Mouse (Mus musculus): ENCODE measurements around the gene Prkn. TPM values are rescaled to one million over a fixed set of nuclear protein-coding genes. Genes with fewer than 3 reads are reported as not detected.

Prkn gene
- polyA plus RNA-seq (2016; fragmentation: Nextera tagmentation; extraction: Ambion mirVana), result 2.2 and 2.4 TPM in 2 replicates

- H3K4me2 ChIP-seq (replicated peaks), result peak within 1 kb of the TSS; percentile 79
- peak within 1 kb of the TSS; percentile 78 for H3K27ac ChIP-seq
- H3K4me3 ChIP-seq, result peak within 1 kb of the TSS; percentile 65
- peak within 1 kb of the TSS; percentile 71 for H3K9ac ChIP-seq
- no peaks in the 10 kb centered on the region for H3K27me3 ChIP-seq
- peaks cover 5% of the 10 kb centered on the region for H3K4me1 ChIP-seq
- peak; percentile 95 for ATAC-seq (ENCODE audit: low FRiP score)
- H3K9me3 ChIP-seq (replicated peaks), result no peaks in the 10 kb centered on the region
- no peaks in the 10 kb centered on the region for H3K36me3 ChIP-seq
- under 1% methylated on average over 45 of the region's 58 CpGs for WGBS
These were observed at the start of gene Prkn, which contains the start of gene Pacrg for GRCm38 (mm10) chr17:10840148-10840707. Gene Prkn (plus strand): TSS chr17:10840384. Gene Pacrg (minus strand): TSS chr17:10840311.

- Histone ChIP-seq H3K27ac (no peak overlapping the region), H3K4me1 (no peaks in the 10 kb centered on the region; the same call in 1 of the 2 replicates), H3K9me3 (replicated peaks) (no peaks in the 10 kb centered on the region), H3K27me3 (no peaks in the 10 kb centered on the region), H3K4me3 (no peak overlapping the region), H3K36me3 (no peaks in the 10 kb centered on the region), H3K9ac (no peak overlapping the region), H3K4me2 (replicated peaks) (no peak overlapping the region)
- WGBS, result 51% methylated on average over 3 of the region's 3 CpGs
- no peak for ATAC-seq (ENCODE audit: low FRiP score)
These were observed 48.5 kb upstream of the Prkn start for GRCm38 (mm10) chr17:10791661-10792060.

GRCm38 (mm10) chr17:10806692-10807091 lies 33.5 kb upstream of the Prkn start:
- H3K27me3 ChIP-seq, result no peaks in the 10 kb centered on the region
- no peaks in the 10 kb centered on the region for H3K36me3 ChIP-seq
- WGBS, result 86% methylated on average over 4 of the region's 4 CpGs
- no peak overlapping the region for H3K9ac ChIP-seq
- H3K4me2 ChIP-seq (replicated peaks), result no peak overlapping the region
- peaks cover 6% of the 10 kb centered on the region for H3K4me1 ChIP-seq
- H3K27ac ChIP-seq, result no peak overlapping the region
- no peaks in the 10 kb centered on the region for H3K9me3 ChIP-seq (replicated peaks)
- no peak for ATAC-seq (ENCODE audit: low FRiP score)
- no peak overlapping the region for H3K4me3 ChIP-seq

GRCm38 (mm10) chr17:10807261-10807998 lies 32.8 kb upstream of the Prkn start:
- H3K4me1 ChIP-seq, result peaks cover 6% of the 10 kb centered on the region
- H3K4me2 ChIP-seq (replicated peaks), result no peak overlapping the region
- no peak overlapping the region for H3K4me3 ChIP-seq
- WGBS, result 78% methylated on average over 13 of the region's 13 CpGs
- no peaks in the 10 kb centered on the region for H3K27me3 ChIP-seq
- H3K9ac ChIP-seq, result no peak overlapping the region
- no peaks in the 10 kb centered on the region for H3K9me3 ChIP-seq (replicated peaks)
- no peak for ATAC-seq (ENCODE audit: low FRiP score)
- no peaks in the 10 kb centered on the region for H3K36me3 ChIP-seq
- no peak overlapping the region for H3K27ac ChIP-seq

- no peaks in the 10 kb centered on the region for H3K36me3 ChIP-seq
- H3K4me3 ChIP-seq, result no peak overlapping the region
- no peaks in the 10 kb centered on the region for H3K27me3 ChIP-seq
- H3K9ac ChIP-seq, result no peak overlapping the region
- peaks cover 6% of the 10 kb centered on the region for H3K4me1 ChIP-seq
- H3K4me2 ChIP-seq (replicated peaks), result no peak overlapping the region
- H3K9me3 ChIP-seq (replicated peaks), result no peaks in the 10 kb centered on the region
- ATAC-seq (ENCODE audit: low FRiP score), result no peak
- 87% methylated on average over 2 of the region's 2 CpGs for WGBS
- H3K27ac ChIP-seq, result no peak overlapping the region
These were observed 31.6 kb upstream of the Prkn start for GRCm38 (mm10) chr17:10808571-10808970.

- ATAC-seq (ENCODE audit: low FRiP score), result no peak
These were observed 21.2 kb upstream of the Prkn start for GRCm38 (mm10) chr17:10818971-10819370.

GRCm38 (mm10) chr17:10840731-10841201 lies 582 bp downstream of the Prkn start:
- H3K4me3 ChIP-seq, result peak overlapping the region; percentile 65
- no peaks in the 10 kb centered on the region for H3K36me3 ChIP-seq
- ATAC-seq (ENCODE audit: low FRiP score), result peak; percentile 55
- no peaks in the 10 kb centered on the region for H3K27me3 ChIP-seq
- H3K4me2 ChIP-seq (replicated peaks), result peak overlapping the region; percentile 79
- H3K9me3 ChIP-seq (replicated peaks), result no peaks in the 10 kb centered on the region
- 4% methylated on average over 20 of the region's 20 CpGs for WGBS
- H3K9ac ChIP-seq, result peak overlapping the region; percentile 71
- H3K27ac ChIP-seq, result peak overlapping the region; percentile 78; the same call in 1 of the 2 replicates
- H3K4me1 ChIP-seq, result peaks cover 5% of the 10 kb centered on the region

More at GRCm38 (mm10) chr17:10818971-10819370, 21.2 kb upstream of the Prkn start:
- Histone ChIP-seq H3K9ac (no peak overlapping the region), H3K9me3 (replicated peaks) (no peaks in the 10 kb centered on the region), H3K4me2 (replicated peaks) (no peak overlapping the region), H3K36me3 (no peaks in the 10 kb centered on the region), H3K27ac (no peak overlapping the region), H3K4me3 (no peak overlapping the region), H3K27me3 (no peaks in the 10 kb centered on the region), H3K4me1 (no peaks in the 10 kb centered on the region)
- 79% methylated on average over 4 of the region's 4 CpGs for WGBS

- no peaks in the 10 kb centered on the region for H3K27me3 ChIP-seq
- 91% methylated on average over 3 of the region's 3 CpGs for WGBS
These were observed 14.0 kb downstream of the Prkn start for GRCm38 (mm10) chr17:10854207-10854606.

GRCm38 (mm10) chr17:10874208-10875187 lies 34.3 kb downstream of the Prkn start:
- Histone ChIP-seq H3K4me3 (no peak overlapping the region), H3K36me3 (no peaks in the 10 kb centered on the region), H3K9ac (no peak overlapping the region), H3K27me3 (no peaks in the 10 kb centered on the region), H3K27ac (no peak overlapping the region), H3K4me2 (replicated peaks) (no peak overlapping the region), H3K9me3 (replicated peaks) (no peaks in the 10 kb centered on the region), H3K4me1 (no peaks in the 10 kb centered on the region)
- no peak for ATAC-seq (ENCODE audit: low FRiP score)
- WGBS, result 88% methylated on average over 7 of the region's 7 CpGs

More at GRCm38 (mm10) chr17:10854207-10854606, 14.0 kb downstream of the Prkn start:
- H3K4me3 ChIP-seq, result no peak overlapping the region
- no peak for ATAC-seq (ENCODE audit: low FRiP score)
- H3K4me1 ChIP-seq, result no peaks in the 10 kb centered on the region
- H3K36me3 ChIP-seq, result no peaks in the 10 kb centered on the region
- H3K9me3 ChIP-seq (replicated peaks), result no peaks in the 10 kb centered on the region
- H3K9ac ChIP-seq, result no peak overlapping the region
- H3K27ac ChIP-seq, result no peak overlapping the region
- H3K4me2 ChIP-seq (replicated peaks), result no peak overlapping the region

- H3K27me3 ChIP-seq, result no peaks in the 10 kb centered on the region
- H3K27ac ChIP-seq, result no peak overlapping the region
- no peak for ATAC-seq (ENCODE audit: low FRiP score)
- H3K4me2 ChIP-seq (replicated peaks), result no peak overlapping the region
- no peaks in the 10 kb centered on the region for H3K36me3 ChIP-seq
- no peaks in the 10 kb centered on the region for H3K4me1 ChIP-seq
- no peak overlapping the region for H3K4me3 ChIP-seq
- no peak overlapping the region for H3K9ac ChIP-seq
- 89% methylated on average over 5 of the region's 5 CpGs for WGBS
- H3K9me3 ChIP-seq (replicated peaks), result no peaks in the 10 kb centered on the region
These were observed 38.8 kb downstream of the Prkn start for GRCm38 (mm10) chr17:10878986-10879385.

- no peak overlapping the region for H3K4me3 ChIP-seq
- no peak overlapping the region for H3K27ac ChIP-seq
- WGBS, result 88% methylated on average over 1 of the region's 1 CpGs
- no peak overlapping the region for H3K9ac ChIP-seq
- H3K27me3 ChIP-seq, result no peaks in the 10 kb centered on the region
- no peaks in the 10 kb centered on the region for H3K36me3 ChIP-seq
- ATAC-seq (ENCODE audit: low FRiP score), result no peak
- H3K9me3 ChIP-seq (replicated peaks), result no peaks in the 10 kb centered on the region
- H3K4me2 ChIP-seq (replicated peaks), result no peak overlapping the region
- H3K4me1 ChIP-seq, result no peaks in the 10 kb centered on the region
These were observed 42.1 kb downstream of the Prkn start for GRCm38 (mm10) chr17:10882260-10882659.

- Histone ChIP-seq H3K9ac (no peak overlapping the region), H3K9me3 (replicated peaks) (no peaks in the 10 kb centered on the region), H3K4me1 (peaks cover 10% of the 10 kb centered on the region), H3K36me3 (no peaks in the 10 kb centered on the region), H3K27ac (no peak overlapping the region), H3K4me3 (no peak overlapping the region), H3K27me3 (no peaks in the 10 kb centered on the region), H3K4me2 (replicated peaks) (no peak overlapping the region)
- ATAC-seq (ENCODE audit: low FRiP score), result no peak
- 9% methylated on average over 4 of the region's 4 CpGs for WGBS
These were observed 47.7 kb downstream of the Prkn start for GRCm38 (mm10) chr17:10887924-10888323.

All from hindbrain, embryonic 12.5 days (tissue).